ENCODE assay signal across 18 mouse cellular contexts in the genomic region with DNA sequence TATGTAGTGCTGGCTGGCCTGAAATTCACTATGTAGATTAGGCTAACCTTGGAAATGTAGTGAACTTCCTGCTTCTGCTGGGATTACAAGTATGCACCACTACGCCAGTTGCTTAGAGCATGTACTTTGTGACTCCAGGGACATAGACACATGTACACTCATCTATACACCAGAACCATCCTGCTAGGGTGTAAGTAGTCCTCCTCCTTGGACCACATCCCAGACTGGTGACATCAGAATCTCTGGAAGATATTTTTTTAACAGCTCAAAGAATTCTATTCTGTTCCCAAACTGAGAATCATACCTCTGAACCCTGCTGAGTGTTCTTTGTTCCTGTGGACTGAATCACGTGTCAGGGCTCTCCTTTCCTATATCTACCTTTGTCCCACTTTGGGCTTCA. TPM values are rescaled to one million over a fixed set of nuclear protein-coding genes. Genes with fewer than 3 reads are reported as not detected.
DNase-seq lines count a peak whose midpoint lies in the region; ATAC-seq and TF ChIP-seq lines count a peak whose summit lies in the region.
"Had no signal": no experiment of that assay in that cellular context is flagged by ENCODE, and none has a peak within 500 bp of the region (broad histone marks: within the 10 kb centered on the region; RNA-seq: fewer than 3 reads in every experiment).

No protein-coding gene starts in this region.

- H3K27ac ChIP-seq in layer of hippocampus, adult 2 months: peak overlapping the region; percentile 46; the same call in 1 of the 2 replicates
- peak overlapping the region; percentile 88; the same call in 1 of the 2 replicates for H3K27ac ChIP-seq in bone marrow, adult 2 months (ENCODE audit: control insufficient read depth, insufficient read depth, low read depth, low read length, poor library complexity)
- no peak overlapping the region for H3K27ac ChIP-seq in midbrain, embryonic 13.5 days
- H3K27ac ChIP-seq: embryonic facial prominence, embryonic 12.5 days; forebrain, embryonic 12.5 days; heart, embryonic 13.5 days had no signal

- no peak overlapping the region for H3K4me3 ChIP-seq in layer of hippocampus, adult 2 months
- H3K4me3 ChIP-seq in bone marrow, adult 2 months (replicated peaks; ENCODE audit: control insufficient read depth, low read depth, low read length): no peak overlapping the region
- no peak overlapping the region for H3K4me3 ChIP-seq in midbrain, embryonic 13.5 days (replicated peaks)
- H3K4me3 ChIP-seq: embryonic facial prominence, embryonic 12.5 days; forebrain, embryonic 12.5 days; heart, embryonic 13.5 days had no signal

- WGBS in bone marrow, adult 2 months: 55% methylated on average over 2 of the region's 2 CpGs
- WGBS in midbrain, embryonic 13.5 days: 77% methylated on average over 2 of the region's 2 CpGs

- TF ChIP-seq POLR2A in bone marrow, adult 2 months (IDR thresholded peaks at IDR 0.05; ENCODE audit: borderline replicate concordance, control insufficient read depth, low read depth, low read length): no peak

- no peak for DNase-seq in frontal cortex, postnatal 25 days (ENCODE audit: low spot score in 2 of 2)
- peak; percentile 28 to 47 for DNase-seq in layer of hippocampus, adult 2 months (ENCODE audit: low spot score in 2 of 2)
- no peak for DNase-seq in layer of hippocampus, adult 11-12 months (ENCODE audit: low spot score)
- DNase-seq in 3T3-L1 (ENCODE audit: low read depth, low spot score): peak; percentile 85
- no peak for DNase-seq in cerebellum, postnatal 10 days
- DNase-seq: cerebellum, postnatal 14 days; gastrocnemius, postnatal 14 days; lung, adult 18-20 months; retina, postnatal 1 day; thymus, adult 18-20 months had no signal

- H3K36me3 ChIP-seq in midbrain, embryonic 13.5 days: peaks cover 43% of the 10 kb centered on the region

- H3K27me3 ChIP-seq in midbrain, embryonic 13.5 days: no peaks in the 10 kb centered on the region
- H3K27me3 ChIP-seq: embryonic facial prominence, embryonic 12.5 days; forebrain, embryonic 12.5 days; heart, embryonic 13.5 days; megakaryocyte, embryonic 14.5 days had no signal

- H3K9ac ChIP-seq in midbrain, embryonic 13.5 days (replicated peaks): no peak overlapping the region
- H3K9ac ChIP-seq: embryonic facial prominence, embryonic 12.5 days; forebrain, embryonic 12.5 days; heart, embryonic 13.5 days had no signal

- H3K4me1 ChIP-seq in bone marrow, adult 2 months (ENCODE audit: control insufficient read depth, insufficient read depth, low read length): no peaks in the 10 kb centered on the region; the same call in 1 of the 2 replicates
- H3K4me1 ChIP-seq in midbrain, embryonic 13.5 days (replicated peaks): no peaks in the 10 kb centered on the region
- H3K4me1 ChIP-seq: embryonic facial prominence, embryonic 12.5 days; forebrain, embryonic 12.5 days had no signal

- no peaks in the 10 kb centered on the region for H3K9me3 ChIP-seq in midbrain, embryonic 13.5 days
- H3K9me3 ChIP-seq: embryonic facial prominence, embryonic 12.5 days; forebrain, embryonic 12.5 days; heart, embryonic 13.5 days; megakaryocyte, embryonic 14.5 days had no signal

- no peak overlapping the region for H3K4me2 ChIP-seq in midbrain, embryonic 13.5 days (replicated peaks)
- H3K4me2 ChIP-seq: embryonic facial prominence, embryonic 12.5 days; forebrain, embryonic 12.5 days; heart, embryonic 13.5 days had no signal

- no peak for TF ChIP-seq CTCF in layer of hippocampus, adult 2 months (conservative IDR thresholded peaks at IDR 0.05)
- TF ChIP-seq CTCF in bone marrow, adult 2 months (IDR thresholded peaks at IDR 0.05; ENCODE audit: control insufficient read depth, insufficient read depth, low read length): no peak

- peak; percentile 85 for ATAC-seq in frontal cortex, adult (ENCODE audit: low TSS enrichment)
- ATAC-seq in midbrain, embryonic 13.5 days: no peak

RNA-seq across cellular contexts. Expression of gene Pram1, which starts 0.8 kb away (rescaled TPM):
- under 1 TPM; 0.51 to 0.59 TPM for total RNA-seq in layer of hippocampus, adult 2 months (2021)
- 47.2 and 93.2 TPM in 2 replicates for polyA plus RNA-seq in bone marrow, adult 2 months (2011; ENCODE audit: insufficient read depth, insufficient read length, low replicate concordance, missing spikeins)
- polyA plus RNA-seq in midbrain, embryonic 13.5 days (2015; fragmentation: Nextera tagmentation; extraction: Ambion mirVana): 0.81 and 0.93 TPM in 2 replicates
- total RNA-seq: gastrocnemius, postnatal 14 days had no signal
- polyA plus RNA-seq: C2C12 had no signal

RNA-seq across cellular contexts. Expression of gene Zfp414, which starts 8.1 kb away (rescaled TPM):
- total RNA-seq in layer of hippocampus, adult 2 months (2021): 10 to 100 TPM; 50.1 to 51.3 TPM
- polyA plus RNA-seq in bone marrow, adult 2 months (2011; ENCODE audit: insufficient read depth, insufficient read length, low replicate concordance, missing spikeins): 24.6 and 41.4 TPM in 2 replicates
- 68.0 and 69.0 TPM in 2 replicates for polyA plus RNA-seq in midbrain, embryonic 13.5 days (2015; fragmentation: Nextera tagmentation; extraction: Ambion mirVana)

RNA-seq across cellular contexts. Expression of gene Hnrnpm, which starts 49.6 kb away (rescaled TPM):
- 100 to 1,000 TPM; 164 to 178 TPM for total RNA-seq in layer of hippocampus, adult 2 months (2021)
- 839 and 1,378 TPM in 2 replicates for polyA plus RNA-seq in bone marrow, adult 2 months (2011; ENCODE audit: insufficient read depth, insufficient read length, low replicate concordance, missing spikeins)
- 283 and 294 TPM in 2 replicates for polyA plus RNA-seq in midbrain, embryonic 13.5 days (2015; fragmentation: Nextera tagmentation; extraction: Ambion mirVana)

Comparison
In these comparisons a context has a peak if more than half of its experiments do, and no peak if none do; other contexts are left out.
1. DNase-seq: peak in layer of hippocampus, adult 2 months (2 of 2) and 3T3-L1 (single experiment); none in frontal cortex, postnatal 25 days (0 of 2), layer of hippocampus, adult 11-12 months (single experiment) and cerebellum, postnatal 10 days (0 of 2).
2. RNA of gene Pram1, which starts 0.8 kb away (polyA plus RNA-seq): 47.2 to 93.2 TPM in bone marrow, adult 2 months; 0.81 to 0.93 TPM in midbrain, embryonic 13.5 days; every median in the first group is over 10 times any median in the second.